Mouse (Mus musculus): Measurements from ENCODE around the gene Cryga. TPM values are rescaled to one million over a fixed set of nuclear protein-coding genes. Genes with fewer than 3 reads are reported as not detected.

The Cryga gene
- polyA plus RNA-seq, 1 experiment = not detected

DNA sequence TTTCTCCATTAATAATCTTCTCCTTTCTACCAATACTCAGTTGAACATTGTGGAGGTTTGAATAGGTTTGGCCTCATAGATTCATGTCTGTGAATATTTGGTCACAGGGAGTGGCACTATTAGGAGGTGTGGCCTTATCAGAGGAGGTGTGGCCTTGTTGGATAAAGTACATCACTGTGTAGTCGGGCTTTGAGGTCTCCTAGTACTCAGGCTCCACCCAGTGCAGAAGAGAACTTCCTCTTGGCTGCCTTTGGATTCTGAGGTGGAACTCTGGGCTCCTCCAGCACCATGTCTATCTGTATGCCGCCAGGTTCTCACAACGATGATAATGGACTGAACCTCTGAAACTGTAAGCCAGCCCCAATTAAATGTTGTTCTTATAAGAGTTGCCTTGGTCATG, 6.2 kb downstream of the Cryga start:
- Histone ChIP-seq H3K27me3 (ENCODE audit: control insufficient read depth, insufficient read depth, insufficient read length) (no peaks in the 10 kb centered on the region), H3K36me3 (ENCODE audit: control insufficient read depth, insufficient read depth) (no peaks in the 10 kb centered on the region), H3K79me2 (ENCODE audit: control insufficient read depth, insufficient read depth) (no peaks in the 10 kb centered on the region), H3K4me2 (ENCODE audit: low read depth) (no peak overlapping the region), H3ac (ENCODE audit: control insufficient read depth, insufficient read length) (no peak overlapping the region), H3K4me3 (no peak overlapping the region)
- TF ChIP-seq MYOD1 (IDR thresholded peaks at IDR 0.05; ENCODE audit: control insufficient read depth in 1 of 3, insufficient read length in 2 of 3, low read depth in 2 of 3) = no peak
- no peak for TF ChIP-seq SRF (IDR thresholded peaks at IDR 0.05; ENCODE audit: control insufficient read depth, insufficient read length, low read depth)
- no peak for TF ChIP-seq POLR2A (IDR thresholded peaks at IDR 0.05; ENCODE audit: insufficient read length, low read depth)
- no peak for TF ChIP-seq TCF3 (IDR thresholded peaks at IDR 0.05; ENCODE audit: insufficient read length, low read depth)
- no peak for TF ChIP-seq MAX (IDR thresholded peaks at IDR 0.05; ENCODE audit: low read depth)
- no peak for TF ChIP-seq REST (IDR thresholded peaks at IDR 0.05; ENCODE audit: insufficient read depth, insufficient read length)
- no peak for TF ChIP-seq USF1 (IDR thresholded peaks at IDR 0.05; ENCODE audit: low read depth)
- TF ChIP-seq MYOG (IDR thresholded peaks at IDR 0.05; ENCODE audit: control insufficient read depth in 1 of 3, insufficient read depth in 1 of 3, insufficient read length in 2 of 3, low read depth in 2 of 3) = no peak

DNA sequence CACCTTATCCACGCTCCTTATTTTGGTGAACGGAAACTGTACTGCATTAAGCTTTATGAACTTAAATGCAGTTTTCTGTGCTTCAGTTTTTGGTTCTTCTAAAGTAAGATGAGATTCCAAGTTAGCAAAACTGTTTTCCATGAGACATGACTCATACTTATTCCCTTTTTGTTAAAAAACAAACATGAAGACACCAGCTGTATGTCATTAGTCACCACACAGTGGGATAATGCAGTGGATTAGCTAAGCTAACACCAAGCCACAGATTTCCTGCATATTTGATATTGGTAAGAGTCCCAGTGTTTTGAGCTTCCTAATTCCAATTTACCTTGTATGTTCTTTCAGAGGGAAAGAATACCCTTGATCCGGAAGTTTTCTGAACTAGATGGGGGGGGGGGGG, 11.6 kb downstream of the Cryga start:
- Histone ChIP-seq H3K36me3 (ENCODE audit: control insufficient read depth, insufficient read depth) (no peaks in the 10 kb centered on the region), H3K4me2 (ENCODE audit: low read depth) (peak overlapping the region; percentile 48), H3K27me3 (ENCODE audit: control insufficient read depth, insufficient read depth, insufficient read length) (no peaks in the 10 kb centered on the region), H3ac (ENCODE audit: control insufficient read depth, insufficient read length) (no peak overlapping the region), H3K79me2 (ENCODE audit: control insufficient read depth, insufficient read depth) (no peaks in the 10 kb centered on the region), H3K4me3 (no peak overlapping the region)
- TF ChIP-seq POLR2AphosphoS2 (IDR thresholded peaks at IDR 0.05; ENCODE audit: insufficient read length, low read depth) (no peak), USF1 (IDR thresholded peaks at IDR 0.05; ENCODE audit: low read depth) (no peak), TCF12 (IDR thresholded peaks at IDR 0.05; ENCODE audit: insufficient read depth, poor library complexity, severe bottlenecking) (no peak), REST (IDR thresholded peaks at IDR 0.05; ENCODE audit: insufficient read depth, insufficient read length) (no peak), MYOG (IDR thresholded peaks at IDR 0.05; ENCODE audit: control insufficient read depth in 1 of 3, insufficient read depth in 1 of 3, insufficient read length in 2 of 3, low read depth in 2 of 3) (no peak), POLR2A (IDR thresholded peaks at IDR 0.05; ENCODE audit: insufficient read length, low read depth) (no peak), E2F4 (IDR thresholded peaks at IDR 0.05; ENCODE audit: insufficient read depth) (no peak), SRF (IDR thresholded peaks at IDR 0.05; ENCODE audit: control insufficient read depth, insufficient read length, low read depth) (no peak)

DNA sequence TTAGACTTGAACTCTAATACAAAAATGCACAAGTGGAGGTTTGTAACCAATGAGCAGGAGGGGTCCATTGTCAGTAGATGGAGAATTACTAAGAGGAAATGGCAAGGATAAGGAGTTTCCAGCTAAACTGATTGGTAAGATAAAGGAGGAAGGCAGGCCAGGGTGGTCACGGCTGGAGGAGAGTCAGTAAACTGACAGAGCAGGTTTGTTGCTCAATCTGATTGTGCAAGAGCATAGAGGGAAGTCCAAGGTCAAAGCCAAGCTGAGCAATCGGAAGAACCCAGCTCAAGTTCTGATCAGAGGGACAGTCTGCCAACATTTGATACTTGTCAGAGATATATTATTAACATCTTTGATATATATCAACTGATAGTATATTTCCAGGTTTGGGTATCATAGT, 12.8 kb downstream of the Cryga start:
- no peak overlapping the region for H3K4me2 ChIP-seq (ENCODE audit: low read depth)
- no peaks in the 10 kb centered on the region for H3K36me3 ChIP-seq (ENCODE audit: control insufficient read depth, insufficient read depth)
- TF ChIP-seq SRF (IDR thresholded peaks at IDR 0.05; ENCODE audit: control insufficient read depth, insufficient read length, low read depth) (no peak), CEBPB (IDR thresholded peaks at IDR 0.05; ENCODE audit: insufficient read depth, poor library complexity, severe bottlenecking) (peak; percentile 94)
- no peaks in the 10 kb centered on the region for H3K27me3 ChIP-seq (ENCODE audit: control insufficient read depth, insufficient read depth, insufficient read length)
- H3K4me3 ChIP-seq = no peak overlapping the region
- H3K79me2 ChIP-seq (ENCODE audit: control insufficient read depth, insufficient read depth) = no peaks in the 10 kb centered on the region
- no peak overlapping the region for H3ac ChIP-seq (ENCODE audit: control insufficient read depth, insufficient read length)

DNA sequence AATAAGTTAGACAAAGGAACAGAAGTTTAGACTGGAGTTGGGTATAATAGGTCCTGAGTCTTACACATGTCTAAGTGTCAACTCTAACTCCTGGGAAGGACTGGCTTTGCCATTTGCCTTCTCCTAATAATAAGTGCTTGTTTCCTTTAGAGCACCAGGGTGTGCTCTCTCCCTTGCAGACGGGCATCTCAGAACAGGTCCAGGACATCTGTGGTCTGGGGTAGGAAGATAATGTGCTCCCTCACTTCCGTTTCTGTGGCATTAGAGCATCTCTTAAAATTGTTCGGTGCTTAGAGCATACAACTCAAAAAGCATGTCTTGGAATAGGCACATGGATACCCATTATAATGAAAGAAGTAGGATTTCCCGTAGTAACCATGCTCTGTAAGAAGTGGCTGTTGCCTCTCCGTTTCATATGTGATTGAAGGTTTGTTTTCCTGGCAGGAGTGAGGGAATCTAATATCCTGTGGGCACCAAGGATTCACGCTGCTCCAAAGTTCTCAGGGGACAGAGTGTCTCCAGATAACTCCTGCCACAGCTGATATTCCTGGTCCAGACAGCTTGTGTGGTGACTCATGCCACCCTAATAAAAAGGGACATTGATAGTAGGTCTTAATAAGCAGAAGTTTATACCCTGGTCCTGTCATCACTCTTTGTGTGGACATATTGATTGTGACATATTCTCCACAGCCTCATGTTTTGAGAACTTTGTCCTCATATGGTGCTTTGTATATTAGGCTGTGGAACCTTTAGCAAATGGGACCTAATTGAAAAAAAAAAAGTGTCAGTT, 14.4 kb downstream of the Cryga start:
- Histone ChIP-seq H3K4me2 (ENCODE audit: low read depth) (peak overlapping the region; percentile 70), H3K79me2 (ENCODE audit: control insufficient read depth, insufficient read depth) (no peaks in the 10 kb centered on the region), H3K36me3 (ENCODE audit: control insufficient read depth, insufficient read depth) (no peaks in the 10 kb centered on the region), H3K4me3 (no peak overlapping the region), H3ac (ENCODE audit: control insufficient read depth, insufficient read length) (no peak overlapping the region), H3K27me3 (ENCODE audit: control insufficient read depth, insufficient read depth, insufficient read length) (no peaks in the 10 kb centered on the region)
- TF ChIP-seq POLR2A (IDR thresholded peaks at IDR 0.05; ENCODE audit: insufficient read length, low read depth) (no peak), MYOD1 (IDR thresholded peaks at IDR 0.05; ENCODE audit: control insufficient read depth in 1 of 3, insufficient read length in 2 of 3, low read depth in 2 of 3) (peak; percentile 14 to 54 (median 23)), TCF12 (IDR thresholded peaks at IDR 0.05; ENCODE audit: insufficient read depth, poor library complexity, severe bottlenecking) (no peak), E2F4 (IDR thresholded peaks at IDR 0.05; ENCODE audit: insufficient read depth) (no peak), USF1 (IDR thresholded peaks at IDR 0.05; ENCODE audit: low read depth) (no peak), POLR2AphosphoS2 (IDR thresholded peaks at IDR 0.05; ENCODE audit: insufficient read length, low read depth) (no peak), MYOG (IDR thresholded peaks at IDR 0.05; ENCODE audit: control insufficient read depth in 1 of 3, insufficient read depth in 1 of 3, insufficient read length in 2 of 3, low read depth in 2 of 3) (peak in 2 of 3 experiments; percentile 18 to 46), CEBPB (IDR thresholded peaks at IDR 0.05; ENCODE audit: insufficient read depth, poor library complexity, severe bottlenecking) (peak; percentile 33; the same call in 1 of the 2 replicates), SRF (IDR thresholded peaks at IDR 0.05; ENCODE audit: control insufficient read depth, insufficient read length, low read depth) (no peak)

DNA sequence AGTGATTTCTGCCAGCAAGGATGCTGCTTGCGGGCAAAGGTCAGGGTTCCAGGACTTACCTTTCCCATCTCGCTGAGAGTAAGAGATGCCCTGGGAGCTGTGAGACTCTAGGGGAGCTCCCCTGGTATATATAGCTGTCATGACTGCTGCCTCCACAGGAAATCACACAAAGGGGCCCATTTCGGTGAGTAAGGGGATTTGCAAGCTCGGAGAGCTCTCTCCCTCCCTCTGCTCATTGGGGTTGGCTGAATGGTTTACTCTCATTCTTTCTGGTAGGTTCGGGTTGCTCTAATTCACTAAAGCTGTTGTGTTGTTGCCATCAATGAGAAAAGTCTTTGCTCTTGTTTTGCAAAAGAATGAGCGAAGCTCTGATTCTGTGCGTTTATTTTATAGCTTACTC, 21.0 kb downstream of the Cryga start, which contains the start of gene Crygb:
TSS of gene Crygb (minus strand) at position 101 of the 400 bp plus-strand sequence.
- Histone ChIP-seq H3K36me3 (ENCODE audit: control insufficient read depth, insufficient read depth) (no peaks in the 10 kb centered on the region), H3ac (ENCODE audit: control insufficient read depth, insufficient read length) (no peak within 1 kb of the TSS), H3K79me2 (ENCODE audit: control insufficient read depth, insufficient read depth) (no peaks in the 10 kb centered on the region), H3K4me3 (no peak within 1 kb of the TSS), H3K27me3 (ENCODE audit: control insufficient read depth, insufficient read depth, insufficient read length) (no peaks in the 10 kb centered on the region), H3K4me2 (ENCODE audit: low read depth) (no peak within 1 kb of the TSS)
- TF ChIP-seq POLR2AphosphoS2 (IDR thresholded peaks at IDR 0.05; ENCODE audit: insufficient read length, low read depth) (no peak), TCF12 (IDR thresholded peaks at IDR 0.05; ENCODE audit: insufficient read depth, poor library complexity, severe bottlenecking) (no peak), SRF (IDR thresholded peaks at IDR 0.05; ENCODE audit: control insufficient read depth, insufficient read length, low read depth) (no peak), E2F4 (IDR thresholded peaks at IDR 0.05; ENCODE audit: insufficient read depth) (no peak), MAX (IDR thresholded peaks at IDR 0.05; ENCODE audit: low read depth) (no peak)

Data from myocyte (in vitro differentiated cells).